Mouse (Mus musculus): ENCODE data around the gene Ecm1. TPM values are rescaled to one million over a fixed set of nuclear protein-coding genes. Genes with fewer than 3 reads are reported as not detected.

Ecm1 gene
- polyA plus RNA-seq (2012; rRNA removed): 13.4 and 56.2 TPM in 2 replicates

DNA sequence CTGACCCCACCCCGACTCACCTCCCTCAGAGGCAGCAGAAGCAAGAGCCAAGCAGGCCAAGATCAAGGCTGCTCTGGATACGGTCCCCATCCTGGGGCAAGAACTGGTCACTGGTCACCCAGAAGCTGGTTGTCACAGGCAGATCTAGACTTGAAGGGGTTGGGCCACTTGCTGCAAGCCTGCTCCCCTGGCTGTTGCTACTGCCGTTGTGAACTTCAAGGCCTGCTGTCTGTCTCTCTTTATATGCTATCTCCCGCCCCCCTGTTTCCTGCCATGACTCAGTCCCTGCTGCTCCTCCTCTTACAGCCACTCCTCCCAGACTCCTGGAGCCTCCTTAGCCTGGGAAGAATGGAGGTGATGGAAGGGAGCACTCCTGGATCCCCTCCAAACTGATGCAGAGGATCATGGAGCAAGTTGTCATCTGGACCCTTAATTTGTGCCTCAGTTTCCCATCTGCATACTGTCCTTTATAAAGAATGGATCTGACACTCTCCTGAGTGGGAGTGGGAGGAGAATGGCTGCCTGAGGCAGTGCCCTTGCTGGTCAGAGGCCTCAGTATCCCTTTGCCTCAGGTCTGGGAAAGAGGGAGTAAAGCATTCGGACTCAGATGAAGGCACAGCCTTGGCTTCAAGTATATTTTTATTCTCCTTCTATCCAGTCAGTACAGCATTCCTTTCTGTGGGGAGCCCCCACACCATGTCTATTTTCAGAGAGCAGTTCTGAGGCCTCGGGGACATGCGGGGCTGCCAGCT, at the start of gene Ecm1:
Gene Ecm1, minus strand, starts transcription at position 217 of the 752 bp plus-strand sequence.

DNA sequence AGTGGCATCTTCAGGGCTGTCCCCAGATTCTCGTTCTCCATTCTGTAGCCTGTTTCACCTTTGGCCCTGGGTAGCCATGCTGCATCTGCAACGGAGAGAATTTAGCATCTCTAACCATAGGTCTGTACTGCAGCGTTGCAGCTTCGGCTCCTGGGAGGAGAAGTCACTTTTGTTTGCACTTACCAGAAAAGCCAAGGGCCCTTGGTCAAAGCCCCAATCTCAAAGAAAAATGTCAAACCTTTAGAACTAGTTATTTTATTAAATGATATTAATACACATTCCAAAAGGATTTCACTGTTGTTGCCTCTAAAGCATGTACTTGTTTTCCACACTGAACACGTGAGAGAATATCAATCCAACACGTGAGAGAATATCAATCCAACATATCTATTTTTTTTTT, 20.7 kb upstream of the Ecm1 start, which contains the start of gene Tars2:
Gene Tars2, minus strand, starts transcription at position 101 of the 400 bp plus-strand sequence.

DNA sequence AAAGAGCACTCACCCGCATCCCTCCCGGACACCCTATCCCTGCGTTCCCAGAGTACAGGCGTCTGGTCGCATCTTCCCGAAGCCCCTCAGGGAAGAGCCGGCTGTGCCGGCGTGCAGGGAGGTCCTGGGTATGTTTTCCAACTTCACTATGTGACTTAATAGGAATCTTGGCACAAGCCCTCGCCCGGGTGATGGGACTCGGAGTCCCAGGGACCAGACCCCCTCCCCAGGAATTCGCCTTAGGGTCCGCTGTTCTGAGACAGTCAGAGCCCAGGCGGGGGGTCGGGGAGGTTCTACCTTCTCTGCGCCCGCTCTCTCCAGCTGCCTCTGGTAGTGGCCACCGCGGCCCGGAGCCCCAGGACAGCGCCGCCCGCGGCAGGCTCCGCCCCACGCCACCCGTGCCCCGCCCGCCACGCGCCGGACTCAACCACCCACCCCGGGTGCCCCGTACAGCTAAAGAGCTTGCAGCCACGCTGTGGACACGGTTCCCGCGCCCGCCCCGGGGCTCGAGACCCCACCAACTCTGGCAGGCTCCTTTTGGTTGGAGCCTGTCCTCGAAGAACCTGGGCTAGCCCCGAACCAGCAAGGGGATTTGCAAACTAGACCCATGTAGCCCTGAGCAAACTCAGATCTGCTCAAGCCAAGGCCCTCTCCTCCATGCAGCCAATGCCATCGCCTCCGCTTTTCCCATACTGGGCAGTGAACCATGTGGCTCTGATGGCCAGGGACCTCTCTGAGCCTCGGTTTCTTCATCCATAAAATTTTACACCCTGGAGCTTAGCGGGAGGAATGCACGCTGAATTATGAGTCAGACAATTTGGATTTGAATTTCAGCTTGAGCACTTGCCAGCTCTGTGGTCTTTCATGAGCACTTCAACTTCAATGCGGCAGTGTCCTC, 51.6 kb downstream of the Ecm1 start, which contains the start of gene Adamtsl4:
Gene Adamtsl4, minus strand, starts transcription at position 394 of the 898 bp plus-strand sequence.

Other genes with a start within 250 kb of the Ecm1 start
- gene Ctsk, start 240.3 kb downstream of the Ecm1 start, polyA plus RNA-seq (2012; rRNA removed): 5.9 and 35.0 TPM in 2 replicates
- 8.8 and 9.2 TPM in 2 replicates for gene Ctss, start 212.8 kb downstream of the Ecm1 start, polyA plus RNA-seq (2012; rRNA removed)
- gene Hormad1, start 179.9 kb downstream of the Ecm1 start, polyA plus RNA-seq (2012; rRNA removed): not detected in 2 replicates
- 19.3 and 20.7 TPM in 2 replicates for gene Golph3l, start 150.6 kb downstream of the Ecm1 start, polyA plus RNA-seq (2012; rRNA removed)
- 47.0 and 50.6 TPM in 2 replicates for gene Ensa, start 114.6 kb downstream of the Ecm1 start, polyA plus RNA-seq (2012; rRNA removed)
- 62.9 and 66.1 TPM in 2 replicates for gene Mcl1, start 80.8 kb downstream of the Ecm1 start, polyA plus RNA-seq (2012; rRNA removed)
- 0.76 and 2.1 TPM in 2 replicates for gene Adamtsl4, start 51.7 kb downstream of the Ecm1 start, polyA plus RNA-seq (2012; rRNA removed)
- 39.4 and 42.8 TPM in 2 replicates for gene Tars2, start 20.6 kb upstream of the Ecm1 start, polyA plus RNA-seq (2012; rRNA removed)
- 21.7 TPM in 2 replicates for gene Rprd2, start 79.3 kb upstream of the Ecm1 start, polyA plus RNA-seq (2012; rRNA removed)
- 36.0 and 36.2 TPM in 2 replicates for gene Prpf3, start 116.3 kb upstream of the Ecm1 start, polyA plus RNA-seq (2012; rRNA removed)
- gene Mrps21, start 131.9 kb upstream of the Ecm1 start, polyA plus RNA-seq (2012; rRNA removed): 190 and 193 TPM in 2 replicates
- 4.1 and 5.3 TPM in 2 replicates for gene Ciart, start 142.7 kb upstream of the Ecm1 start, polyA plus RNA-seq (2012; rRNA removed)
- 13.9 and 15.2 TPM in 2 replicates for gene BC028528, start 152.4 kb upstream of the Ecm1 start, polyA plus RNA-seq (2012; rRNA removed)
- 96.5 and 101 TPM in 2 replicates for gene Aph1a, start 154.4 kb upstream of the Ecm1 start, polyA plus RNA-seq (2012; rRNA removed)
- 4.0 and 5.7 TPM in 2 replicates for gene Car14, start 165.1 kb upstream of the Ecm1 start, polyA plus RNA-seq (2012; rRNA removed)
- 79.1 and 84.3 TPM in 2 replicates for gene Anp32e, start 189.7 kb upstream of the Ecm1 start, polyA plus RNA-seq (2012; rRNA removed)